Mouse (Mus musculus): ENCODE results near the gene Mrpl28.
A peak's percentile ranks its signal among the peaks of the same experiment; 100 is the strongest.

Mrpl28 gene

DNA sequence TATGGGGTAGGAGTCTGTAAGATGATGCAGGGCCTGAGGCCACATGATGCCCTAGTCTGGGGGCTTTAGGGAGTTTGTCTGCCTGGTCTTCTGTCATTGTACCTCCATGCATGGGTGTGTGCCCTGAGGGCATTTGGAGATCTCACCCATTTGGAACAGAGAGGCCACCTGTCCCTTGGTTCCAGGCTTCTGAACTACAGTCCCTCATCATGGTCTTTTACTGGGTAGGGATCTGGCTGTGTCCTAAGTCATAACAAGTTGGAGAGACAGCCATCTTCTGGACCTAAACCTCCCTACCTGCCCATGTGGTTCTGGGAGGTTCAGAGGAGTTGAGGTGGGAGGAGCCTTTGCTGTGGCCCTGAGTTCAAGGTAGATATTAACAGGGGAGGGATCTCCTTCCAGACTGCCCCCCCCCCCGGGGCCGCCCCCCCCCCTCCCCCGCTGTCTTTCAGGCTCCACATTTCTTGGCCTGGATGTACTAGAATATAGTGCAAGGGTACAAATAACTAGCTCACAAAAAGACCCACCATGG lies 7.3 kb upstream of the Mrpl28 start:
- no peak for DNase-seq (ENCODE audit: low read depth, low spot score)

DNA sequence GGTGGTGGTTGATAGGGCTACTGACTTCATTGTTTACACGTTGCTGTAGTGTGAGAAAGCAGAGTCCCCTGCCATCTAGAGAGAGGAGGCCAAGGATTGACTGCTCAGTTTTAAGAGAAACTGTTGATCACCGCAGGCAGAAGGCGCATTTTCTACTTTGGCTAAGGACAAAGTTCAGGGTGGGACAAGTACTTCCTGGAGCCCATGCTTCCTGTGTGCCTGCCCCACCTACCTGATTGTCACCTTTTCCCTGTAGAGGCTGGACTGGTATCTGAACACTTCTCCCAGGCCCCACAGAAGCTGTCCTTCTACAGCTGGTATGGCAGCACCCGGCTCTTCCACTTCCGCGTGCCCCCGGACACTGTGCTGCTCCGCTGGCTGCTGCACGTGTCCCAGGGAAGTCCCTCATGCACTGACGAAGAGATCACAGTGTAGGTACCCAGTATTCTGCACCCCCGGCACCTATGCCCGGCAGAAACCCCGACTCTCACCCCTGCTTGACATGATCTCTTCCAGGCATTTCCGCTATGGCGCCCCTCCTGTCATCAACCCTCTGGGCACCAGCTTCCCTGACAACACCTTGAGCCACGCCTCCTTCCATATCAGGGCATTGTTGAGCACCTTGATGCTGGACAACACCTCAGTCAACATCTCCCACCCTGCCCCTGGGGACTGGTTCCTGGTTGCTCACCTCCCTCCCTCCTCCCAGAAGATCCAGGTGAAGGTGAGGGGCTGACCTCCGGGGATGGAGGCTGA lies 6.6 kb upstream of the Mrpl28 start:
- no peak for DNase-seq (ENCODE audit: low read depth, low spot score)

DNA sequence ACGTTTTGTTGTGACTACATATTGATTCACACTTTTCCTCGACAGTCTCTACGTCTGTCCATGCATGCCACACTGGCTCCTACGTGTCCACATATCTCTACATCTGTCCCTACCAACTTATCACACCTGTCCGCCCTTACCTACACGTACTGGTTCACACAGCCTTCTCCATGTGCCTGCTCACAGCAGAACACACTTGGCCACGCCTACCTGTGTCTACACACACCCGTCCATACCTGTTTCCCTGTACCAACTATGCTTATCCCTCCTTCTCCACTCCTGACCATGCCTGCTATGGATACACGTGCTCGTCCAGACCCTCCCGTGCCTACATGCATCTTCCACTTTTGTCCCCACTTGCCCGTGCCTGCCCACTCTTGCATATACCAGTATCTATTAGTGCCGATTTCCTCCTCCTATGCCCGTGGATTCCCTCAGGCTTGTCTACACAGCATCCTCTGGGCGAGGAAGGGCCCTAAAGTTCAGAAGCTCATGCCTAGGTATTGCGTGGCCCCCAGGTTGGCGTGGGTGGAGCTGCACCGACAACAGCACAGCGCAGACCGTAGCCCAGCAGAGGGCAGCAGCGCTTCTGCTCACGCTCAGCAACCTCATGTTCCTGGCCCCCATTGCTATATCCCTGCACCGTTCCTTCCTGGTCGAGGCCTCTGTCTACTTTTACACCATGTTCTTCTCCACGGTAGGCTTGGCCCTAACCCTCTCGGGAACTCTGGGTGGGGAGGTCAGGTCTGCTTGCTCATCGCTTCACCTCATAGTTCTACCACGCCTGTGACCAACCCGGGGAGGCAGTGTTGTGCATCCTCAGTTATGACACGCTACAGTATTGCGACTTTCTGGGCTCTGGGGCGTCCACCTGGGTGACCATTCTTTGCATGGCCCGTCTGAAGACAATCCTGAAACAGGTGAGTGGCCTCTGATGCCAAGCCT lies 3.3 kb upstream of the Mrpl28 start:
- DNase-seq (ENCODE audit: low read depth, low spot score): no peak

DNA sequence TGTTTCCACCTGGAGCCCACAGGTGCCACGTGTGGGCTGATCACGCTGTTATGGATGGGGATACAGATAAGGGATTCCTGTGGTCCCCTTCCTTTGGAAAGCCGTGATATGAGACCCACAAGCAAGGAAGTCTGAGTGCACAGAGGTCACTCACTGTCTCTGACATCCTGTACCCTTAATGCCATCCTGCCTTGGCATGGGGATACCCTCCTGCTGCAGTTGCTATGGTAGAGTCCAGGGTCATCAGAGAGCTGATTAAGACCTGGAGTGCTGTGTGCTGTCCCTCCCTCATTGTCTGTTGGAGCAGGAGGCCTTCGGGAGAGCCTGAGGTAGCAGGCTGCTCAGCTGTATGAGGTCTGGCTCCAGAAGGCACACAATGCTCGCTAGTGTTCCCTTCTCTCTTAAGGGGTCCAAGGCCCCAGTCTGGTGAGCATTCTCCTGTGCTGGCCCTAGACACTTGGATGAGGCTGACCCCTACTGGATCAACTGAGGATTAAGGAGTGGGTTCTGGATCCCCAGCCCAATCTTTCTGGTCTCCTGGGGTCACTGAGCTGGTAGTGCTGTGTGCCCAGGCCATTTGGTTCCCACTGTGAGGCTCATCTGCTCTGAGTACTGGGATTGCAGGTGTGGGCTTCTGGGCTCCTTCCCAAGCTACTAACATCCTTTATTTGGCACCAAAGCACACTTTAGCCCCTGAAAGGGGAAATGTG lies 714 bp upstream of the Mrpl28 start:
- DNase-seq (ENCODE audit: low read depth, low spot score): no peak

DNA sequence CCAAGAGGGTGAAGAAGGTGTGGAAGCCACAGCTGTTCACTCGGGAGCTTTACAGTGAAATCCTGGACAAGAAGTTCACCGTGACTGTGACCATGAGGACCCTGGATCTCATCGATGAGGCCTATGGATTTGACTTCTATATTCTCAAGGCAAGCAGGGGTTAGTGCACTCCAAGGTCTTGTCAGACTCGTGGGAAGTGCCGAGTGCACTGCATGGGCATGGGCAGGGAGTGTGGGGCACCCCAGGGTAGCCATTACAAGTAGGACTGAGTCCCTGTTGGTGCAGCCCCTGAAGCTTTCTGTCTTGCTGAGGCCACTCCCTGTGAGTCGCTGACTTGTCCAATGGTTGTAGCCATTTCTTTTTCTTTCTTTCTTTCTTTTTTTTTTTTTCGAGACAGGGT lies 1.3 kb downstream of the Mrpl28 start:
- DNase-seq (ENCODE audit: low read depth, low spot score): no peak

DNA sequence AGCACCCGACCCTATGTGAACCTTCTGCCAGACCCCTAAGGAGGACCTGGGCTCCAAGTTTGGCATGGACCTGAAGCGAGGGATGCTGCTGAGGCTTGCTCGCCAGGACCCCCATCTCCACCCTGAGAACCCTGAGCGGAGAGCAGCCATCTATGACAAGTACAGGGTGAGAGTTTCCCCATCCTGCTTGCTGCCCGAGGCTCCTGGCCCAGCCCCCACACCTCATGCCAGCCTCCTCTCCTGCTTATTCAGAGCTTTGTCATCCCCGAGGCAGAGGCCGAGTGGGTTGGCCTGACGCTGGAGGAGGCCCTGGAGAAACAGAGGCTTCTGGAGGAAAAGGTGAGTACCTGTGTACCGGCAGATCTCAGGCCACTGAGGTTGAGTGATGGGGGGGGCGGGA lies 1.9 kb downstream of the Mrpl28 start:
- no peak for DNase-seq (ENCODE audit: low read depth, low spot score)

DNA sequence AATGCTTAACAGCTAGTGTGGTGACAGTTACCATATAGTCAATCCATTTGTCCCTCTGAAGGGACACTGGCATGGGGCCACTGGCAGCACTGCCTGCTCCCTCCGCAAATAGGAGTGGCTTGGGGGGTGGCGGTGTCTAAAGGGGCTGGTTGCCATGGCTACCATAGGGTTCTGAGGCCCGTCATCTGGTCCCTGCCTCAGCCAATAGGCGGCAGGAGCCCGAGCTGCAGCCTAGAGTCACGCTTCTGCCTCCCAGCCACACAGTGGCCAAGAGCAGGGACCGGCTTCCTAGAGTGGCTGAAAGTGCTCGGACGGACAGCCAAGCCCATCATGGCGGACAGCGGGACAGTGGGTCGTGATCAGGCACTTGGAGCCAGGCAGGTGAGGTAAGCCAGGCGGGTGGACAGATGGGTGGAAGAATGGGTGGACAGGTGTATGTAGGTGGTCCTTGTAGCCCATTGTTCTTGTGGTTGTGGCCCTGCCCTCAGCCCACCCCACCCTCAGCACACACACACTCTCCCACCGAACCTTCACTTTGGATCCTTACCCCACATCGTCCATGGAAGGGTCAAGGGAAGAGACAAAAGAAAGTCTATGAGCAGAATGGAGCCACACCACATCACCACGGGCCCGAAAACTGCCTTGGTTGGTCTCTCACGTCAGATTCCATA lies 7.9 kb downstream of the Mrpl28 start:
- DNase-seq (ENCODE audit: low read depth, low spot score): no peak

DNA sequence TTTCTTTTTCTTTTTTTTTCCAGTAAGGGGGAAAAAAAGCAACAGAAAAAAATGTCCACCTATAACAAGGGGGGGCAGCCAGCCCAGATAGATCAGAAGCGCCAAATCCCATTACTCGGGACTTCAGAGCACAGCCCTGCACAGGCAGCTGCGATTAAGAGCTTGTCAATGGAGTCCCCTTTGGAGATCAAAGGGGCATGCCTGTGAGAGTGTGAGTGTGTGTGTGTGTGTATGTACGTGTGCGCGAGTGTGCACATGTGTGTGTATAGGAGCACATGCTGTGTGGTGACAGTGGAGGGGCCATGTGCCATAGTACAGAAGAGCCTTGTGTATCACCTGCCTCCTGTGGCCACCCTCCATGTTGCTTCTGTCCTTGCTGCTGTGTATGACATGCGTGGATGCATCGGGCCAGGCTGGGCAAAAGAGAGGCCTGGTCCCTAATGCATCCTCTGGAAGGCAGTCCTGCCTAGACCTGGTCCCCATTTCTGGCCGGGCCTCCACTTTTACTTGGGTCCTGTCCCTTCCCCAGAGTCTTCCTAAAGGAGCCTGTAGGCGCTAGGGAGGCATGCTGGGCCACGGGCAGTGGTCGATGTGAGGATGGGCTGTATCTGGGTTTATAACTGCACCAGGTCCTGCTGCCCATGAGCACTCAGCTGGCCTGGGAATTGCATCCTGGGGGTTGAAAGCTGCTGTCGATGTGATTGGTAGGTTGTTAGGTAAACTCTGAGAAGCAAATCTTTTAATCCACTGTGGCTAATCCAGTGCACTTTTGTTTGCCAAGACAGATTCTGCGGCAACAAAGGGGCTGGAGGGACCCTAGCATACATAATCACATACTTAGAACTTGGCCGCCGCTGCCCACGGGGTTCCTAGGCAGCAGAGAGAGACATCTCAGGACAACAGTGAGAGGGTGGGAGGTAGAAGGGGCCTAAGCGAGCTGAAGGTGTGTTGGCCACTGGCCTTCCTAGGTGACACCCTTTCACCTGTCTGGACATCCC lies 8.9 kb downstream of the Mrpl28 start:
- no peak for DNase-seq (ENCODE audit: low read depth, low spot score)

DNA sequence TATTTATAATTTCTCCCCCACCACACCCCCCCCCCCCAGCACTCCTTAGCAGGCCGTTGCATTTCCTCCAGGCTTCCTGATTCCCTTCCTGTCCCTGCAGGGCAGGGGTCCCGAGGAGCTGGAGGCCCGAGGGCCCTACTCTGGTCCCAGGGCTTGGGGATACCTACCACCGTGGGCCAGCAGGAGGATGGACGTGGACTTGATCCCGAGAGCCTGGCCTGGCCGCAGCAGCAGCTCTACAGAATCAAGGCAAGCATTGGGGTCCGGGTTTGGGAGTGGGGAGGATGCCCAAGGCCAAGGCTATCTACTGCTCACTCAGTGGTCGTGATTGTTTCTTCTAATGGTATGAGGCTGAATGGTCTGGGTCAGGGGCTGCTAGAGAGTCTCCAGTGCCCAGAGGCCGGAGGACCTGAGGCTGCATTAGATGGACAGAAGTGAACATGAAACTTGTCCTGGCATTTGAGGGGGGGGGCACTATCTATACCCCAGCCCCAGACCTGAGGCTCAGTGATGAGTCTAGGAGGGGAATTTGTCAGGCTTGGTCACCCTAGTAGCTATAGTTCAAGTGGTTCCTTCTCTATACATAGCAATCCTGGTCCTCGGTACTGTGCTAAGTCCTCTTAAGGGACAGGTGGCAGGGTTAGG lies 13.9 kb downstream of the Mrpl28 start:
- no peak for DNase-seq (ENCODE audit: low read depth, low spot score)

DNA sequence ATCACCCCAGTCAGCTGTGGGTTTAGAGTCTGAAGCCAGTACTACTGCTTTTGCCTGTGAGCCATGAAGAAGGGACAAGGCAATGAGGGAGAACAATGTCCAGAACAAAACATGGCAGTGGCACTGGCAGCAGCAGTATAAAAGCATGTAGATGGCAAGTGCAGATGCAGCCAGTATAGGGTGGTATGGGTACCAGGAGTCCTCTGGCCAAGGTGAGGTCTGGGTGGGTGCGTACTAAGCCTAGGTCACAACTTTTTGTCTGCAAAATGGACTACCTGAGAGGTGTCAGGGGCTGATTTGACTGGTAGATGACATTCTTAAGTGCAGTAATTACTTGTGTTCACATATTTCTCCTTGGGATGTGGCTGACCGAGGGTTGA lies 14.4 kb downstream of the Mrpl28 start:
- no peak for DNase-seq (ENCODE audit: low read depth, low spot score)

DNA sequence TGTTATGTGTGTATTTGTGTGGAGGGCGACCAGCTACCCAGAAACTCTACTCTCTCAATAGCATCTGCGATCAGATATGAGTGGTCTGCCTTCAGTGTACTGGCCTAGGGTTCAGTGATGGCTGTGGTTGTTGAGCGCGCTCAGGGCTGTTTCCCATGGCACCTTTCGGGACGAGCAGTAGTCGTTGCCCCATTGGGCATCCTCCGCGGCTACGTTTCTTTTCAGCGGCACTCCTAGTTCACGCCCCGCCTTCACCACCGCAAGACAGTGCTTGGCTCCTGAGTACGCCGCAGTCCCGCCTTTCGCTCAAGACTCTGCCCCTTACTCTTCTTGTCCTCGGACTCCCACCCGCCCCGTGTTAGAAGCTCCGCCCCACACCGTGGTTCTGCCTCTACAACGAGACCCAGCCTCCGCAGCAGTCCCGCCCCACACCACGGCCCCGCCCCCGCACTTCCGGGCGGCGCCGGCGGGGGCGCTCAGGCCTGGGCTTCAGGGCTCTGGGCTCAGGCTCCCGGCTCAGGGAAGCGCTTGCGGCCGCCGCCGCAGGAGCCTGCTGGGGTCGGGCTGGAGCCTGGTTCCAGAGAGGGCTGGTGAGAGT lies 15.0 kb downstream of the Mrpl28 start, which contains the start of gene Axin1:
Gene Axin1, plus strand, starts transcription at position 450 of the 598 bp plus-strand sequence.
- DNase-seq (ENCODE audit: low read depth, low spot score): peak; percentile 99

DNA sequence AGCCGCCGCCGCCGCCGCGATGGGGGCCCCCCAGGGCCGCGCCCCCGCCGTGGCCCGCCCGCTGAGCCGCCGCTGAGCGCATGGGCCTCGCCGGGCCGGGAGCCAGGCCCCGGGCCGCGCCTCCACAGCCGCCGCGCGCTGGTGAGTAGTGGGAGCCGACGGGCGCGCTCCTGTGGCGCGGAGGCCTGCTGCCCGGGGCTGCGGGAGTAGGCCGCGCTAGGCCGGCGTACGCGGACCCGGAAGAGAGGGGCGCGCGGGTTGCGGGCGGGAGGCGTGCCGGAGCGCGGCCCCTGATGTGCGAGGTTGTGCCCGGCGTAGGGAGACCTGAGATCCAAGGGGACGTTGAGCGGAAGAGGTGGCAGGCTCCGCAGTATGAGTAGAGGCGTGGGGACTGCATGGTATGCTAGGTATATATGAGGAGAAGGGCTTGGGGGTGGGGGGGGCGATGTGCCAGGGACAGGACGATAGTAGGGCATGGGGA lies 15.6 kb downstream of the Mrpl28 start:
- DNase-seq (ENCODE audit: low read depth, low spot score): no peak

DNA sequence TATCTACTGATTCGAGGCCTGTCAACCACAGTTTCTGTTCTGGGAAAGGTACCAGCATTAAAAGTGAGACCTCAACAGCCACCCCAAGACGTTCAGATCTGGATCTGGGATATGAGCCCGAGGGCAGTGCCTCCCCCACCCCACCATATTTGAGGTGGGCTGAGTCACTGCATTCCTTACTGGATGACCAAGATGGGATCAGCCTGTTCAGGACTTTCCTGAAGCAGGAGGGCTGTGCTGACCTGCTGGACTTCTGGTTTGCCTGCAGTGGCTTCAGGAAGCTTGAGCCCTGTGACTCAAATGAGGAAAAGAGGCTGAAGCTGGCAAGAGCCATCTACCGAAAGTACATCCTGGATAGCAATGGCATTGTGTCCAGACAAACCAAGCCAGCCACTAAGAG lies 19.5 kb downstream of the Mrpl28 start:
- no peak for DNase-seq (ENCODE audit: low read depth, low spot score)

DNA sequence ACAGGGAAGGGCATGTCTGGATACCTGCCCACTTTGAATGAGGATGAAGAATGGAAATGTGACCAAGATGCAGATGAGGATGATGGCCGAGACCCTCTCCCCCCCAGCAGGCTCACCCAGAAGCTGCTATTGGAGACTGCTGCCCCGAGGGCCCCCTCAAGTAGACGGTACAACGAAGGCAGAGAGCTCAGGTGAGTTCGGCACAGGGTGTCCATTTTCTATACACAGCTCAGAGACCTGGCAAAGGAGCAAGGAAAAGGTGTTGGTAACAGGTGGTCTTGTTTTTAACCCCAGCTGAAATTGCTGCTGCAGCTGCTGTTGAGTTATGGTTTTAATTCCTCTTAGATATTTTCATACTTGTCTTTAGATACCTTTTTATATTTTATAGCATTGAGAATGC lies 20.1 kb downstream of the Mrpl28 start:
- DNase-seq (ENCODE audit: low read depth, low spot score): no peak

DNA sequence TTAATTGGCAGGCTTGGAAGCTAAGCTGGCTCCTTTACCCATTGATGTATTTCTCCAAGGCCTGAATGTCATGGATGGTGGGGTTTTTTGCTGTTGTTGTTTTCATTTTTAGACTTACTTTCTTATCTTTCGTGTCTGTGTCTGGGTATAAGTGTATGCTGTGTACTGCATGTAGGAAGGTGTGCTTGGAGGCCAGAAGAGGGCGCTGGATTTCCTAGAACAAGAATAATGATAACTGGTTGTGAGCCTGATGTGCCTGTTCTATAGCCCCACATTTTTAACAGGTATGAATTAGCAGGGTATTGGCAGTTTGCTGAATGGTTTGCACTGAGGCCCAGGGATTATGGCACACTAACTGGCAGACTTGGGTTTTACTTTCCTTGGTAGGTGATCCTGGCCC lies 25.8 kb downstream of the Mrpl28 start:
- no peak for DNase-seq (ENCODE audit: low read depth, low spot score)

DNA sequence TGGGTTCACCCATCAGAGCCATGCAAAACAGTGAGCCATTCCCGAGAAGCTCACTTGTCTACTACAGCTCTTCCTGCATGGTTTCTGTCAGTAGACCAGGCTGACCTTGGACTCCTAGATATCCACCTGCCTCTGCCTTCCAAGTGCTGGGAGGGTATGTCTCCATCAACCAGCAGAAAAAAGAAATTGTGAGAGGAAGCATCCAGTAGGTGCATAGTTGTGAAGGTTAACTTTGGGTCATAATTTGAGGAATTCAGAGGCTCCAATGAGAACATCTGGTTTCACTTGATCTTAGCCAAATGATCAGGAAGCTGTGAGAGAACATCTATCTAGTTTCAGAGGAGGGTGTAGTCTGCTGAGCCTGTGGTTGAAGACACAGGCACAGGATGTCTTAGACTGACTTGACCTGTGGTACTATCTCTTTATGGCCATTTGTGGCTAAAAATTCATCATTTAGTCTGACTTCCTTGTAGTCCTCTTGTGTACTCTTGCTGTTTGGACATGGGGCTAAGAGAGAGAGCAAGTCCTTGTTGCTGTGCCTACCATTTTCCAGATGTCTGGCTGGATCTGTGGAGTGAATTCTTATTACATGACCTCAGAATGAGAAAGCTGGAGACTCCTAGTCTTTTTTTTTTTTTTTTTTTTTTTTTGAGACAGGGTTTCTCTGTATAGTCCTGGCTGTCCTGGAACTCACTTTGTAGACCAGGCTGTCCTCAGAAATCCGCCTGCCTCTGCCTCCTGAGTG lies 28.8 kb downstream of the Mrpl28 start:
- no peak for DNase-seq (ENCODE audit: low read depth, low spot score)

DNA sequence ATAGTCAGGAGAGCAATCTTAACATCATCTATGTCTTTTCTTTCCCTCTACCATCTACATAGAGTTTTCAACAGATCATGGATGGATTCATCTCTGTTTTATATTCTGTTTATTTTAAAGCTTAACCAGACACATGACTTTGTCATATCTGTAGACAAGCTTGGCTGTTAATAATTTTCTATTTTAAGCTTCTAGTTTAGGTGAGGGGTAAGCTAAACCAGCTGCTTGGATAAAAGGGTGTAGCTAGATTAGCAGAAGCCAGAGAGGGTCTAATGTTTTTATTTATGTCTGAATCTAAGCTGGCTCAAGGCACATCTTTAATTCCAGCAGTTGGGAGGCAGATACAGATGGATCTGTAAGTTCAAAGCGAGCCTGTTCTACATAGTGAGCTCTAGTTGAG lies 39.4 kb downstream of the Mrpl28 start:
- no peak for DNase-seq (ENCODE audit: low read depth, low spot score)

DNA sequence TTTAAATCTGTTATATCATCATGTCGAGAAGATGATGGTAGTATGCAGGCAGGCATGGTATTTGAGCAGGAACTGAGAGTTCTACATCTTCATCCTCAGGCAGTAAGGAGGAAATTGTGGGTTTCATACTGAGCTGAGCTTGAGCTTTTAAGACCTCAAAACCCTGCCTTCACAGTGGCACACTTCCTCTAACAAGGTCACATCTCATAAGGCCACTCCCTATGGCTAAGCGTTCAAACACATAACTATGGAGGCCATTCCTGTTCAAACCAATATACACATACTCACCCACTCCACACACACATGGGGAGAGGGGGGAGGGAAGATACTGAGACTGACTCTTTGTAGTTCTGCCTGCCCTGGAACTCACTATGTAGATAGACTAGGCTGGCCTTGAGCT lies 44.7 kb downstream of the Mrpl28 start:
- no peak for DNase-seq (ENCODE audit: low read depth, low spot score)

Data from WW6 (cell line).